ENCODE assay signal across 17 mouse cellular contexts in genomic region chr6:115592458-115592857, GRCm38 (mm10). TPM values are rescaled to one million over a fixed set of nuclear protein-coding genes. Genes with fewer than 3 reads are reported as not detected.
DNase-seq lines count a peak whose midpoint lies in the region; ATAC-seq and TF ChIP-seq lines count a peak whose summit lies in the region.
"Had no signal": no experiment of that assay in that cellular context is flagged by ENCODE, and none has a peak within 500 bp of the region (broad histone marks: within the 10 kb centered on the region; RNA-seq: fewer than 3 reads in every experiment).

Mkrn2os (minus strand) TSS chr6:115592576.

- no peak for TF ChIP-seq POLR2A in small intestine, adult 2 months (IDR thresholded peaks at IDR 0.05; ENCODE audit: low read depth, low read length)

- no peaks in the 10 kb centered on the region for H3K27me3 ChIP-seq in embryonic facial prominence, embryonic 11.5 days (ENCODE audit: control insufficient read depth, insufficient read depth, low read length)
- no peaks in the 10 kb centered on the region for H3K27me3 ChIP-seq in embryonic facial prominence, embryonic 10.5 days (replicated peaks; ENCODE audit: low read depth, poor library complexity, severe bottlenecking)
- H3K27me3 ChIP-seq in intestine, postnatal 0 days (replicated peaks; ENCODE audit: control insufficient read depth, insufficient read depth, low read length), result no peaks in the 10 kb centered on the region
- H3K27me3 ChIP-seq in small intestine, adult 2 months (ENCODE audit: control insufficient read depth, insufficient read depth, low read length), result no peaks in the 10 kb centered on the region
- H3K27me3 ChIP-seq: forebrain, embryonic 15.5 days; heart, embryonic 13.5 days; limb, embryonic 15.5 days had no signal

- no peak for ATAC-seq in embryonic facial prominence, embryonic 11.5 days (replicated peaks; ENCODE audit: insufficient number of reproducible peaks, low FRiP score, low TSS enrichment, low read depth)
- ATAC-seq in intestine, postnatal 0 days, result peak; percentile 88
- ATAC-seq: forebrain, embryonic 15.5 days had no signal

- peak; percentile 32 for DNase-seq in embryonic facial prominence, embryonic 11.5 days (ENCODE audit: low spot score)
- DNase-seq in embryonic facial prominence, embryonic 10.5 days (ENCODE audit: low spot score), result no peak
- DNase-seq in kidney, postnatal 25 days, result peak; percentile 71 to 77
- DNase-seq in thymus, postnatal 4 days, result no peak
- DNase-seq in adrenal gland, adult 2 months, result no peak
- DNase-seq in adrenal gland, postnatal 10 days, result no peak
- DNase-seq: cerebellum, adult 18-20 months; gastrocnemius, postnatal 10 days had no signal

- H3K4me3 ChIP-seq in embryonic facial prominence, embryonic 11.5 days (ENCODE audit: low read depth, low read length), result no peak within 1 kb of the TSS
- no peak within 1 kb of the TSS for H3K4me3 ChIP-seq in embryonic facial prominence, embryonic 10.5 days
- H3K4me3 ChIP-seq in intestine, postnatal 0 days (ENCODE audit: low read depth, low read length), result peak within 1 kb of the TSS; percentile 51
- peak within 1 kb of the TSS; percentile 65 for H3K4me3 ChIP-seq in small intestine, adult 2 months (ENCODE audit: low read depth, low read length)
- H3K4me3 ChIP-seq: forebrain, embryonic 15.5 days; heart, embryonic 13.5 days; limb, embryonic 15.5 days; megakaryocyte, embryonic 14.5 days; myocyte had no signal

- TF ChIP-seq CTCF in intestine, postnatal 0 days (IDR thresholded peaks at IDR 0.05; ENCODE audit: low read depth), result peak; percentile 27
- no peak for TF ChIP-seq CTCF in small intestine, adult 2 months (IDR thresholded peaks at IDR 0.05; ENCODE audit: extremely low read depth, insufficient read length, insufficient replicate concordance, low read depth, low read length)

- H3K9me3 ChIP-seq in embryonic facial prominence, embryonic 11.5 days (replicated peaks; ENCODE audit: control insufficient read depth, low read length), result no peaks in the 10 kb centered on the region
- H3K9me3 ChIP-seq in embryonic facial prominence, embryonic 10.5 days, result no peaks in the 10 kb centered on the region
- no peaks in the 10 kb centered on the region for H3K9me3 ChIP-seq in intestine, postnatal 0 days (ENCODE audit: control insufficient read depth)
- H3K9me3 ChIP-seq: forebrain, embryonic 15.5 days; heart, embryonic 13.5 days; limb, embryonic 15.5 days; megakaryocyte, embryonic 14.5 days had no signal

- H3K27ac ChIP-seq in embryonic facial prominence, embryonic 11.5 days (replicated peaks; ENCODE audit: low read depth, low read length), result no peak within 1 kb of the TSS
- no peak within 1 kb of the TSS for H3K27ac ChIP-seq in embryonic facial prominence, embryonic 10.5 days (replicated peaks)
- peak within 1 kb of the TSS; percentile 94 for H3K27ac ChIP-seq in intestine, postnatal 0 days (ENCODE audit: low read depth, low read length)
- peak within 1 kb of the TSS; percentile 86 for H3K27ac ChIP-seq in small intestine, adult 2 months (ENCODE audit: insufficient read depth, low read depth, low read length)
- H3K27ac ChIP-seq: forebrain, embryonic 15.5 days; heart, embryonic 13.5 days; hindbrain, embryonic 14.5 days; limb, embryonic 15.5 days had no signal

- WGBS in embryonic facial prominence, embryonic 11.5 days, result 53% methylated on average over 5 of the region's 5 CpGs
- 58% methylated on average over 5 of the region's 5 CpGs for WGBS in embryonic facial prominence, embryonic 10.5 days
- 30% methylated on average over 5 of the region's 5 CpGs for WGBS in intestine, postnatal 0 days
- WGBS in small intestine, adult 2 months, result 17% methylated on average over 5 of the region's 5 CpGs

- no peak within 1 kb of the TSS for H3K9ac ChIP-seq in embryonic facial prominence, embryonic 11.5 days (replicated peaks; ENCODE audit: low read length)
- peak within 1 kb of the TSS; percentile 55 for H3K9ac ChIP-seq in intestine, postnatal 0 days (ENCODE audit: low read depth, low read length)
- H3K9ac ChIP-seq: forebrain, embryonic 15.5 days; heart, embryonic 13.5 days; hindbrain, embryonic 14.5 days; limb, embryonic 15.5 days had no signal

- H3K4me2 ChIP-seq in embryonic facial prominence, embryonic 11.5 days (ENCODE audit: low read depth, low read length), result no peak within 1 kb of the TSS
- H3K4me2 ChIP-seq in intestine, postnatal 0 days (replicated peaks; ENCODE audit: low read depth), result peak within 1 kb of the TSS; percentile 59
- H3K4me2 ChIP-seq: forebrain, embryonic 15.5 days; heart, embryonic 13.5 days; hindbrain, embryonic 14.5 days; limb, embryonic 15.5 days had no signal

- no peaks in the 10 kb centered on the region; the same call in 1 of the 2 replicates for H3K4me1 ChIP-seq in embryonic facial prominence, embryonic 11.5 days (ENCODE audit: control insufficient read depth, insufficient read depth, low read length)
- peaks cover 13% of the 10 kb centered on the region for H3K4me1 ChIP-seq in embryonic facial prominence, embryonic 10.5 days
- H3K4me1 ChIP-seq in intestine, postnatal 0 days (replicated peaks; ENCODE audit: control insufficient read depth, insufficient read depth, low read length), result no peaks in the 10 kb centered on the region
- H3K4me1 ChIP-seq in small intestine, adult 2 months (ENCODE audit: control insufficient read depth, insufficient read depth, insufficient read length, low read length), result peaks cover 9% of the 10 kb centered on the region; the same call in 1 of the 2 replicates
- H3K4me1 ChIP-seq: forebrain, embryonic 15.5 days; heart, embryonic 13.5 days had no signal

- H3K36me3 ChIP-seq in embryonic facial prominence, embryonic 11.5 days (replicated peaks; ENCODE audit: control insufficient read depth, insufficient read depth, low read depth, low read length), result no peaks in the 10 kb centered on the region
- H3K36me3 ChIP-seq in embryonic facial prominence, embryonic 10.5 days (replicated peaks), result no peaks in the 10 kb centered on the region
- H3K36me3 ChIP-seq in intestine, postnatal 0 days (ENCODE audit: control insufficient read depth, insufficient read depth), result no peaks in the 10 kb centered on the region; the same call in 1 of the 2 replicates
- H3K36me3 ChIP-seq in small intestine, adult 2 months (ENCODE audit: control insufficient read depth, insufficient read depth, low read length), result 0 out of 2 replicates have a peak, but pooled peaks cover 6% of the 10 kb centered on the region
- H3K36me3 ChIP-seq: forebrain, embryonic 15.5 days; heart, embryonic 13.5 days; limb, embryonic 15.5 days had no signal

RNA-seq across cellular contexts. Expression of gene Mkrn2os, which starts in this region (rescaled TPM):
- 0.31 and 0.38 TPM in 2 replicates for polyA plus RNA-seq in embryonic facial prominence, embryonic 11.5 days (2014; fragmentation: Nextera tagmentation; extraction: Ambion mirVana)
- polyA plus RNA-seq in embryonic facial prominence, embryonic 10.5 days (2016; fragmentation: Nextera tagmentation; extraction: Ambion mirVana), result 0.21 and 0.29 TPM in 2 replicates
- 107 and 108 TPM in 2 replicates for polyA plus RNA-seq in intestine, postnatal 0 days (2015; fragmentation: Nextera tagmentation; extraction: Ambion mirVana)
- 97.1 and 113 TPM in 2 replicates for polyA plus RNA-seq in small intestine, adult 2 months (2012; rRNA removed)
- not detected for total RNA-seq in adrenal gland, adult 2 months (2021)
- 0.10 TPM in 1 of 2 replicates, not detected in the other for polyA plus RNA-seq in adrenal gland, adult 2 months (2012; rRNA removed)
- total RNA-seq in adrenal gland, postnatal 10 days (2021), result under 1 TPM; 0.51 to 0.81 TPM
- total RNA-seq: layer of hippocampus, postnatal 25 days had no signal

Comparison
In these comparisons a context has a peak if more than half of its experiments do, and no peak if none do; other contexts are left out.
1. RNA of gene Mkrn2os (polyA plus RNA-seq): 97.1 to 113 TPM in small intestine, adult 2 months and 107 to 108 TPM in intestine, postnatal 0 days; 0.31 to 0.38 TPM in embryonic facial prominence, embryonic 11.5 days, 0.21 to 0.29 TPM in embryonic facial prominence, embryonic 10.5 days and 0.10 TPM in adrenal gland, adult 2 months; every median in the first group is over 10 times any median in the second.
2. Peak in DNase-seq in embryonic facial prominence, embryonic 11.5 days; RNA of the gene not detected or under 1 TPM.
3. DNase-seq: peak in kidney, postnatal 25 days (2 of 2); none in embryonic facial prominence, embryonic 10.5 days (single experiment), thymus, postnatal 4 days (single experiment), adrenal gland, adult 2 months (single experiment) and adrenal gland, postnatal 10 days (single experiment).
4. H3K27ac ChIP-seq: peak in intestine, postnatal 0 days (single experiment) and small intestine, adult 2 months (single experiment); none in embryonic facial prominence, embryonic 11.5 days (single experiment) and embryonic facial prominence, embryonic 10.5 days (single experiment).
5. H3K4me3 ChIP-seq: peak in intestine, postnatal 0 days (single experiment) and small intestine, adult 2 months (single experiment); none in embryonic facial prominence, embryonic 11.5 days (single experiment) and embryonic facial prominence, embryonic 10.5 days (single experiment).